ENCODE assay signal across 15 mouse cellular contexts in genomic region chr17:68978151-68978550, GRCm38 (mm10).
"Had no signal": no experiment of that assay in that cellular context is flagged by ENCODE, and none has a peak within 500 bp of the region (broad histone marks: within the 10 kb centered on the region; RNA-seq: fewer than 3 reads in every experiment).

No protein-coding gene starts in this region.

- DNase-seq: kidney, adult 9 months; kidney, postnatal 36 days; layer of hippocampus, adult 9-11 months; layer of hippocampus, postnatal 36 days; midbrain, embryonic 14.5 days; right cerebral cortex, adult 18-20 months; right cerebral cortex, postnatal 25 days; thymus, postnatal 4 days had no signal

- H3K36me3 ChIP-seq: limb, embryonic 13.5 days; midbrain, embryonic 10.5 days; neural tube, embryonic 15.5 days had no signal

- H3K9me3 ChIP-seq: limb, embryonic 13.5 days; midbrain, embryonic 10.5 days; neural tube, embryonic 15.5 days had no signal

- H3K9ac ChIP-seq: limb, embryonic 13.5 days; liver, embryonic 14.5 days; neural tube, embryonic 15.5 days had no signal

- H3K27me3 ChIP-seq: limb, embryonic 13.5 days; neural tube, embryonic 15.5 days had no signal

- H3K4me1 ChIP-seq: limb, embryonic 13.5 days; midbrain, embryonic 10.5 days; neural tube, embryonic 15.5 days had no signal

- H3K27ac ChIP-seq: kidney, postnatal 0 days; limb, embryonic 13.5 days; liver, embryonic 14.5 days; midbrain, embryonic 10.5 days; neural tube, embryonic 15.5 days had no signal

- ATAC-seq: intestine, postnatal 0 days had no signal

- H3K4me3 ChIP-seq: limb, embryonic 13.5 days; midbrain, embryonic 10.5 days; myocyte; neural tube, embryonic 15.5 days had no signal

- H3K4me2 ChIP-seq: limb, embryonic 13.5 days; neural tube, embryonic 15.5 days had no signal
